Mouse (Mus musculus): ENCODE data around the gene Pakap. TPM values are rescaled to one million over a fixed set of nuclear protein-coding genes. Genes with fewer than 3 reads are reported as not detected.

The Pakap gene
- 1.1 and 1.2 TPM in 2 replicates for polyA plus RNA-seq (2012; rRNA removed)

GRCm38 (mm10) chr4:57567666-57568206 is at the start of gene Pakap:
Pakap (plus strand) TSS chr4:57568179.

GRCm38 (mm10) chr4:57717354-57717753 is 149.4 kb downstream of the Pakap start, which contains the start of gene Akap2:
Akap2 (plus strand) TSS chr4:57717657.

GRCm38 (mm10) chr4:57916201-57916661 is 348.3 kb downstream of the Pakap start, which contains the start of gene D630039A03Rik:
D630039A03Rik (minus strand) TSS chr4:57916297.

Other genes starting within 250 kb of the Pakap start
- gene Palm2, start 133.9 kb upstream of the Pakap start, polyA plus RNA-seq (2012; rRNA removed), result 3.1 and 4.6 TPM in 2 replicates
- gene Akap2, start 149.5 kb downstream of the Pakap start, polyA plus RNA-seq (2012; rRNA removed), result 8.5 and 12.1 TPM in 2 replicates